8 mouse cellular contexts compared by ENCODE assay signal in genomic region chr11:75166193-75166842, GRCm38 (mm10). TPM values are rescaled to one million over a fixed set of nuclear protein-coding genes. Genes with fewer than 3 reads are reported as not detected.
DNase-seq lines count a peak whose midpoint lies in the region; ATAC-seq lines count a peak whose summit lies in the region.

No protein-coding gene starts in this region.

- H3K9me3 ChIP-seq in kidney, embryonic 15.5 days (replicated peaks) = no peaks in the 10 kb centered on the region

- peak; percentile 28 for DNase-seq in cerebellum, adult 11 months
- DNase-seq in thymus, postnatal 14 days = peak; percentile 17
- no peak for DNase-seq in thymus, postnatal 0 days (ENCODE audit: low spot score)
- DNase-seq in neural tube, embryonic 10.5 days (ENCODE audit: extremely low spot score, low spot score) = peak; percentile 50
- no peak for DNase-seq in right cerebral cortex, postnatal 36 days (ENCODE audit: low spot score in 2 of 2)
- DNase-seq in B cell, adult 2 months = no peak

- WGBS in kidney, embryonic 15.5 days = 3% methylated on average over 55 of the region's 55 CpGs

- peaks cover 89% of the 10 kb centered on the region for H3K4me1 ChIP-seq in kidney, embryonic 15.5 days

- peak overlapping the region; percentile 95 for H3K27ac ChIP-seq in kidney, embryonic 15.5 days

- H3K9ac ChIP-seq in kidney, embryonic 15.5 days = peak overlapping the region; percentile 67

- peaks cover 48% of the 10 kb centered on the region for H3K36me3 ChIP-seq in kidney, embryonic 15.5 days

- H3K4me3 ChIP-seq in kidney, embryonic 15.5 days (replicated peaks) = peak overlapping the region; percentile 72

- H3K4me2 ChIP-seq in kidney, embryonic 15.5 days = peak overlapping the region; percentile 94

- ATAC-seq in cerebellum, adult (ENCODE audit: insufficient number of reproducible peaks, low FRiP score, low TSS enrichment) = no peak
- no peak for ATAC-seq in kidney, embryonic 15.5 days (replicated peaks; ENCODE audit: low FRiP score)

- H3K27me3 ChIP-seq in kidney, embryonic 15.5 days = peaks cover 76% of the 10 kb centered on the region

RNA-seq across cellular contexts. Expression of gene Hic1, which starts 3.0 kb away (rescaled TPM):
- 8.3 and 11.0 TPM in 2 replicates for polyA plus RNA-seq in thymus, postnatal 0 days (2015; fragmentation: Nextera tagmentation; extraction: Ambion mirVana)
- polyA plus RNA-seq in kidney, embryonic 15.5 days (2015; fragmentation: Nextera tagmentation; extraction: Ambion mirVana) = 24.3 and 25.9 TPM in 2 replicates

RNA-seq across cellular contexts. Expression of gene Ovca2, which starts 12.3 kb away (rescaled TPM):
- polyA plus RNA-seq in thymus, postnatal 0 days (2015; fragmentation: Nextera tagmentation; extraction: Ambion mirVana) = 34.2 and 37.7 TPM in 2 replicates
- 25.3 and 27.0 TPM in 2 replicates for polyA plus RNA-seq in kidney, embryonic 15.5 days (2015; fragmentation: Nextera tagmentation; extraction: Ambion mirVana)

RNA-seq across cellular contexts. Expression of gene Dph1, which starts 24.7 kb away (rescaled TPM):
- polyA plus RNA-seq in thymus, postnatal 0 days (2015; fragmentation: Nextera tagmentation; extraction: Ambion mirVana) = 14.0 and 14.1 TPM in 2 replicates
- polyA plus RNA-seq in kidney, embryonic 15.5 days (2015; fragmentation: Nextera tagmentation; extraction: Ambion mirVana) = 24.6 and 26.3 TPM in 2 replicates

RNA-seq across cellular contexts. Expression of gene Rtn4rl1, which starts 27.3 kb away (rescaled TPM):
- polyA plus RNA-seq in thymus, postnatal 0 days (2015; fragmentation: Nextera tagmentation; extraction: Ambion mirVana) = 7.8 and 8.1 TPM in 2 replicates
- polyA plus RNA-seq in kidney, embryonic 15.5 days (2015; fragmentation: Nextera tagmentation; extraction: Ambion mirVana) = 3.4 and 3.6 TPM in 2 replicates

Comparison
In these comparisons a context has a peak if more than half of its experiments do, and no peak if none do; other contexts are left out.
1. DNase-seq: peak in cerebellum, adult 11 months (single experiment), thymus, postnatal 14 days (single experiment) and neural tube, embryonic 10.5 days (single experiment); none in thymus, postnatal 0 days (single experiment), right cerebral cortex, postnatal 36 days (0 of 2) and B cell, adult 2 months (0 of 2).